Mouse (Mus musculus) embryonic stem cell, embryonic (primary cell): ENCODE measurements around the gene Slc9a4.
"Not testable (repeated sequence)": the region's sequence is repeated elsewhere in the genome, so short reads cannot be mapped to it uniquely, and the experiment has no call there.

Source experiments
- CTCF ChIA-PET, 4 experiments: fragments of 300-600 bp in 2 of 4; fragments of 350-600 bp in 2 of 4; sonication (Branson Sonifier 250); formaldehyde crosslinking; loops; one replicate each; lab custom pipeline; 2022; ENCODE audit warnings: inconsistent platforms in 2 of 4; lab: Charles Lee
- POLR2A ChIA-PET, 4 experiments: fragments of 300-600 bp in 2 of 4; fragments of 350-600 bp in 2 of 4; sonication (Branson Sonifier 250); formaldehyde crosslinking; loops; one replicate each; lab custom pipeline; 2022; ENCODE audit warnings: antibody characterized with exemption in 4 of 4, inconsistent platforms in 1 of 4; lab: Charles Lee

Slc9a4 gene

DNA sequence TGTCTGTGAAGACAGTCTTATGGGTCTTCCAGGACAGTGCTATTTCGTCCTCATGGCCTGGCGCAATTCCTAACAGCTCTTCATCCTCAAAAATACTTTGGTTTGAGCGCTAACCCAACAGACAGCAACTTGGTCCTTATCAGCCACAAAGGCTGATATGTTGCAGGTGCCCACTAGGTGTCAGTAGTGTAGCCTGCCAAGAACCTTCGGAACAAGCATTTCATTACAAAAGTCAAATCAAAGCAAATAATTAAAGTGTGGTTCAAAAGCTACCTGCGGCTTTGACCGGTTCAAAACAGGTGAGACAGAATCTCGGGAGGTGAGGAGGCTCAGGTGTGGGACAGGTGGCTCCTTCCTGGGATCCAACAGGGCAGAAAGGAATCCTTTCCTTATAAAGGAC, at the start of gene Slc9a4:
Gene Slc9a4, plus strand, starts transcription at position 298 of the 400 bp plus-strand sequence.
- POLR2A ChIA-PET = no interaction called here

GRCm38 (mm10) chr1:40537577-40537976, 42.3 kb upstream of the Slc9a4 start:
- ChIA-PET POLR2A (no interaction called here), CTCF (no interaction called here)

More for the DNA sequence above, at the start of gene Slc9a4:
- CTCF ChIA-PET = interaction anchor here (0.6 to 1.7 kb wide), 17 partner anchors 8 to 533 kb away, joined by 3 to 9 read pairs (median 3); no protein-coding TSS in a partner anchor

GRCm38 (mm10) chr1:40544650-40545049, 35.2 kb upstream of the Slc9a4 start:
- POLR2A ChIA-PET = no interaction called here
- CTCF ChIA-PET = interaction anchor here in 3 of 4 experiments (0.7 to 1.8 kb wide), 3 partner anchors 165 to 849 kb away, joined by 3 to 9 read pairs (median 3); no protein-coding TSS in a partner anchor

DNA sequence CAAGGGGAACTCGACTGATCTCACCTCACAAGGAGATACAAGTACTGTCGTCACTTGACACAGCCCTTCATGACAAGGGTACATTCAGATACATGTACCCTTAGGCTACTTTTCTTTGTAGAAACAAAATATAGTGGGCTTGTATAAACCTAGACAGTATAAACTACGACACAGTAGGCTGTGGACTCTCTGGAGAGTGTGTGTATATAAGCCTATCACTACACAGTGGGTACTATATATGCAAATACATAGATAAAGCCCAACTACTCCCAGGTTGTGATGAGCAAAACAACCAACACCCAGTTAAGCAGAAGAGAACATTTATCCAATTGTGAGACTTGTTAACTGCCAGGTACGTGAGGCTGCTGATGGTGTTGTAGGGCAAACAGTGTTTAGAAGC, 33.2 kb upstream of the Slc9a4 start:
- CTCF ChIA-PET = no interaction called here
- POLR2A ChIA-PET = no interaction called here

DNA sequence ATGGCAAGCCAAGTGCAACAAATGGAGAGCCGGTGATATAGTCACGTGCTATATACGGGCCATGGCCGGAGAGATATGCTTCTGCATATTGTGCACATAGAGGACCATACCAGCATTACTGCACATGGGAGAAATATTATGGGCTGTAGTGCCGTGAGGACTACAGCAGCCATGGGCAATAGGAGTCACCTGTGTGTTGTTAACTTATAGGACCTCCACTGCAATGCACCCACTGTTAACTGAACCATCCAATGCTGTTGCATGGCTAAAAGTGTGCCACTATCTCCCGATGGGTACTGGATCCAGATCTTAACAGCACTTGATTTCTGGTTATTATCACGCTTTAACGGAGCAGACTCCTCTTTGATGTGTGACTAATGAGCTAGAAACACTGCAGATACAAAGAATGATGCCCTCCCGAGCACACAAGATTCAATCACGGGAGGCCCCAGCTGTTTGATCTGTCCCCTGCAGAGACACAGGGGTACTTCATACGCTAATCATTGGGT, 32.8 kb upstream of the Slc9a4 start:
- CTCF ChIA-PET = no interaction called here
- POLR2A ChIA-PET = no interaction called here

GRCm38 (mm10) chr1:40547762-40548161, 32.1 kb upstream of the Slc9a4 start:
- ChIA-PET POLR2A (no interaction called here), CTCF (interaction anchor here in 1 of 4 experiments (0.6 kb wide), 1 partner anchor 9 kb away, joined by 3 read pairs; no protein-coding TSS in a partner anchor)

DNA sequence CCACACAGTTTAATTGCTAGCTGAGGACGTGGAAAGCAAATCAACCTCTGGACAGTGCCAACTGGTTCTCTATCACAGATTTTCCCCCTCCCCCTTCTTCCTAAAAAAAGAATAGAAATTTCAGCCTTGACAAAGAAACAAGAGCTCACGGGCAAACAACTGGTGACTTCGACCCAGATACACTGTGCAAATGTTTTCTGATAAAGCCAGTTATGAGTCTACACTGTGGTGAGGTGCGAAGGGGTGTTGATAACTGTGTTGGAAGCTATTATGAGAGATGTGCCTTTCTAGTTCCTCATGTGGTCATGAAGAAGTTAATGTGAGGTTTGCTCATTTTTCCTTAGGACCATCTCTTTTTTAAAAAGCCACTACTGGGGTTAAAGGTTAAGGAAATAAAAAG, 10.5 kb upstream of the Slc9a4 start:
- CTCF ChIA-PET = no interaction called here

DNA sequence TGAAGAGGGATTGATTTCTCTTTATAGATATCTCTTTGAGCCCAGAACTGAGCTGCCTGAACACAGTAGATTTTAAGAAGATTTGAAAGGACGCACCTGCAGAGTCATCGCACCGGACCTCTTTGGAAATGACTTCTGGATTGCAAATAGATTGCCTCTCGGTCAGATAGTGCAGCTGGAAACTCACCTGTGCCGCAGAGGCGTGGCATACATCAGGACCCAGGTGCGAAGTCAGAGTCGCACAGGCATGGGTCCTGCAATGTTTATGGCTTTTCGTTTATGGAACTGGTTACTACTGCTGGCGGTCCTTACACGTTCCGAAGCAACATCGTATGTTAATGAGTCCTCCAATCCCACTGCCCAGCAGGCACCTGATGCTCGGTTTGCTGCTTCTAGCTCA, 388 bp downstream of the Slc9a4 start:
- ChIA-PET POLR2A (no interaction called here), CTCF (interaction anchor here in 2 of 4 experiments (0.6 to 1.5 kb wide), 6 partner anchors 180 to 264 kb away, joined by 3 to 9 read pairs (median 4); no protein-coding TSS in a partner anchor)

More for the DNA sequence above, 10.5 kb upstream of the Slc9a4 start:
- POLR2A ChIA-PET = interaction anchor here in 1 of 4 experiments (0.8 kb wide), 1 partner anchor 89 kb away, joined by 3 read pairs; no protein-coding TSS in a partner anchor

DNA sequence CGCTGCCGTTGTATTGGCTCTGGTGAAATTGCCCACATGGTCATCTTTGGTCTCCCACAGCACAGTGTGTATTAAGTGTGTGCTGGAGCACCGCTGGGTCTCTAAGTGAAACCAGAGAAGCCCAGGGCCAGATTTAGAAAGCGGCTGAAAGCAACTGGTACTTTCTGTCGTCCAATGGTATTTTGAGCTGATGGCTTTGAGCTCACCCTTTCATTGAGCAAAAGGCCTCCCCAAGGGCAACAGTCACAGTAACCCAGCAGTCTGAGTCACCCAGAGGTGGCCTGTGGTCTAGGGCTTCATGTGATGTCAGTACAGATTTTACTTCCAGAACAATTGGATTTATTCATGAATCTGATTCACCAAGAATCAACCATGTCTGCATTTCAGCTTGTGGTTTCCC, 6.9 kb downstream of the Slc9a4 start:
- ChIA-PET POLR2A (interaction anchor here in 1 of 4 experiments (1.0 kb wide), 1 partner anchor 21 kb away, joined by 9 read pairs; no protein-coding TSS in a partner anchor), CTCF (no interaction called here)

DNA sequence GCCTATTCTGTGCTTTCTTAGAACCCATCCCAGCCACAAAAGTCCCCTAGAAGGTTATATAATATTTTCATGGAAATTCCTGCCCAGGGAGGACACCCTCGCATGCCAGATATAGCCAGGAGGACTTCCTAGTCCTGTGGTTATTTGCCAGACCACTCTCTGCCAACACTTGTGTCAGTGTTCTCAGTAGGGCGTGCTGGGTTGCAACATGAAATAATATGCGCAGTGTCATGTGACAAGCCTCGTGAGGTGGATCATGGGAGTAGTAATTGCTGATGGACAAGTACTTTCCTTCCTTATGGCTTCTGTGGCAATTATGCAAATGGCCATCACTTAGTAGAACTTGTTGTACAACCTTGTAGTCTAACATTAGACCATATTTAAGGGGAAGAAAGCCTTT, 11.1 kb downstream of the Slc9a4 start:
- CTCF ChIA-PET = no interaction called here

DNA sequence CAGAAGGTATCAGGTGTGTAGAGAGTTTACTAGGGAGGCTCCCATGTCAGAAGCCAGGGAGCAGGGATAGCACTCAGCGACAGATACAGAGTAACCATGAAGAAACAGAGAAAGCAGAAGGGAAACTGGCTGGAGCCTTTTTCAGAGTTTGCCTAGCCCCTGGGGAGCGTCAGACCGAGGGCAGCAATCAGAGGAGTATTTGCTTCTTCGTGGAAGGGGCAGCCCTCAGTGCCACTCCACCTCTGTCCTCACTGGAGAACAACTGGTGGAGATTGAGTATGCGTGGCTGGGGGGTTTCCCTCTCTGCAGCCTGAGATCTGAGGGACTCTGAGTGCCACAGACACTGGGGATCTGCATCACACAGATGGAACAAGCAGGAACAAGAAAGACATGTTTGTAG, 17.9 kb downstream of the Slc9a4 start:
- ChIA-PET POLR2A (interaction anchor here in 1 of 4 experiments (0.6 kb wide), 1 partner anchor 126 kb away, joined by 3 read pairs; no protein-coding TSS in a partner anchor), CTCF (no interaction called here)

More for the DNA sequence above, 11.1 kb downstream of the Slc9a4 start:
- POLR2A ChIA-PET = no interaction called here

GRCm38 (mm10) chr1:40599661-40600060, 19.8 kb downstream of the Slc9a4 start:
- POLR2A ChIA-PET, CTCF ChIA-PET: not testable (repeated sequence)

DNA sequence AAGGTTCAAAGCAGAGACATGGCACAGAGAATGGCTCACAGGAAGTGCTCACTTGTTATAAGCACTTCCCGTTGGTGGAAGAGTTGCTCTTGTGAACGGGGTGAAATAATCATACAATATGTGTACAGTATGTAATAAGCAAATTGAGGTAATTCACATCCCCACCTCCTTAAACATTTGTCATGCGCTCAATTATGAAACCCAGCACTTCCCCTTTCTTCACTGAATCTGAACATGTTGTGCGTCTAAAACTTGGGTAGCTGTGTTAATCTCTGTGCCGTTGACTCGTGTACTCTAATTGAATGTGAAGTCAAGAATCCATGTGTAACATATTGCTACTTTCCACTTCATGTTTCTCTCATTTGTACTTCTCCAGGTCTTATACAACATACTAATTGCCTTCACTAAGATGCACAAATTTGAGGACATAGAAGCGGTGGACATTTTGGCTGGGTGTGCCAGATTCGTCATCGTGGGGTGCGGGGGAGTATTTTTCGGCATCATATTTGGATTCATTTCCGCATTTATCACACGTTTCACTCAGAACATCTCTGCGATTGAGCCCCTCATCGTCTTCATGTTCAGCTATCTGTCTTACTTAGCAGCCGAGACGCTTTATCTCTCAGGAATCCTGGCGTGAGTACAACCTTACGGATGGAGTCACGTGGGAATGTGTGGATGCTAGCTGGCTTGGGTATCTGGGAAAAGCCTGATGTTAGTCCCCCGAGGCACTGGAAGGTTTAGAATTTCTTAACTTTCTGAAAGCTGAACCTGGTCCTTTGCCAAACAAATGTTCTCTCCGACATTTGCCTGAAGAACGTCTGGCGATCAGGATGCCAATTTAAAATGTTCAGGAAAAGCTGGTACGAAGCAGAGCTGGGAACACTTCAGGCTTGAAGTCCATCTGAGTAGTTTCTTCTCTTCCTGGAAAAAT, 20.8 kb downstream of the Slc9a4 start:
- ChIA-PET CTCF (no interaction called here), POLR2A (interaction anchor here in 1 of 4 experiments (0.6 kb wide), 1 partner anchor 9 kb away, joined by 3 read pairs; no protein-coding TSS in a partner anchor)

- POLR2A ChIA-PET = no interaction called here
- CTCF ChIA-PET = no interaction called here
Measured at GRCm38 (mm10) chr1:40601461-40601860, 21.6 kb downstream of the Slc9a4 start.

GRCm38 (mm10) chr1:40613219-40613618, 33.3 kb downstream of the Slc9a4 start:
- POLR2A ChIA-PET = no interaction called here
- CTCF ChIA-PET = interaction anchor here in 1 of 4 experiments (0.6 kb wide), 1 partner anchor 65 kb away, joined by 3 read pairs; no protein-coding TSS in a partner anchor

DNA sequence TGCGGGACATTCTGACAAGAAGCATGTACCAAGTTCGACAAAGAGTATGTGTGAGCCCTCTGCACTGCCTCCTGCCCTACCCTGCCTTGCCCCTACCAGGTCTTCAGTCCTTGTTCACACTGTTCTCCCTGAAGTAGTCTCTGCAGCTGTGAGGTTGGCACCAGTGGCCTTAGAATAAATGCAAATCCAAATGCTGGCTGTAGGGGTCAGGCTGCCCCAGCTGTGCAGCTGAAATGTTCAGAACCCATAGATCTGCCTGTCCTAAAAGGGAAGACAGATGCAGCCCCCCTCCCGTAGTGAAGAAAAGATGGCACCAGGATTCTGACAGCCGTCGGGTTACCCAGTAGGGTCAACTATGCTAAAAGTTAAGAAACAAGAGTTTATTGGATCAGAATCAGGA, 39.2 kb downstream of the Slc9a4 start:
- ChIA-PET POLR2A (no interaction called here), CTCF (no interaction called here)

DNA sequence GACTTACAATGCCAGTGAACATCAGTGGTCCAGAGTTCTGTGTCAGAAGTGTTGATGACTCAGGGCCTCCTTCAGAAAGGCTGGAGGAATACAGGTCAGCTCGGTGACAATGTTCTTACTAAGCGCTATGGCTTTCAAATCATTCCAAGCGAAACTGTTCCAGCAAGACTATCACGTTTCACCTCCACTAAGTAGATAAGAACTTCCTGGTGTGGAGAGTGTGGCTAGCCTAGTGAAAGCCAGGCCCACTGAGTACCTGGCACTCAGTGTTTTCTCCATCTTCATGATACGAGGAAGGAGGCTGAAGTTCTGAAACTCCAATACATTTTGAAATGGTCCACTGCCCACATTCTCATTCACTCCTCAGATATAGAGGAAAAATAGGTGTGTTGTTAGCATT, 40.0 kb downstream of the Slc9a4 start:
- ChIA-PET CTCF (no interaction called here), POLR2A (no interaction called here)

DNA sequence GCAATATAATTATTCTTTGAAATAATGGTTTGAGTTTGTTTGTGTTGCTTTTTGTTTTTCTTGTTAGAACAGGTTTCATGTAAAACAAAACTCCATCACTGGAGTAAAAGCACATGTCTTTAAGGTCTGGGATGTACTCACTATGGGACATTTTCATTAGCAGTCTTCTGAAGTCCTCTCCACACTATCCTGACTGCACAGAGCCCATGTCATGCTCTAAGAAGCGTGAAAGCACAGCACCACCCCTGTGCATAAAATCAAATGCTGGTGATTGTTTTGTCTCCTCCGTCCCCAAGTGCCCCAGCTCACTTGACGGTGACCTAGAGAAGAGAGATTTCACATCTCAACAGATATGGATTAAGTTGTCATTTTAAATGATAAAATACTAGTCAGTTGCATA, 45.1 kb downstream of the Slc9a4 start:
- ChIA-PET CTCF (no interaction called here), POLR2A (no interaction called here)

DNA sequence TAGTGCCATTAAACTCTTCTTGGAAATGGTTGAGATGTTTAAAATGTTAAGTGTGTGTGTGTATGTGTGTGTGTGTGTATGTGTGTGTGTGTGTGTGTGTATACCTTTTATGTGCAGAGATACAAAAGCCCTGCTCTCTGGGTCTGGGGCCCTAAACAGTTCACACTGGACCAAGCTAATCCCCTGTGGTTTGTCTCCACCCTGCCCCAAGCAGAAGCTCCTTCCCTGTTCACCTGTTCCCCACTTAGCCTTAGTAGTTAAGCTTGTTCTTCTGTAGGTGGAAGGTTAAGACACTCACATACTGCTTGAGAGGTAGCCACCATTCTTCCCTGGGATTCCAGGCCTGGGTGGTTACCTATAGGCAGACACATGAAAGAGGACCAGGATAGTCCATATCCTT, 47.1 kb downstream of the Slc9a4 start:
- POLR2A ChIA-PET = no interaction called here

DNA sequence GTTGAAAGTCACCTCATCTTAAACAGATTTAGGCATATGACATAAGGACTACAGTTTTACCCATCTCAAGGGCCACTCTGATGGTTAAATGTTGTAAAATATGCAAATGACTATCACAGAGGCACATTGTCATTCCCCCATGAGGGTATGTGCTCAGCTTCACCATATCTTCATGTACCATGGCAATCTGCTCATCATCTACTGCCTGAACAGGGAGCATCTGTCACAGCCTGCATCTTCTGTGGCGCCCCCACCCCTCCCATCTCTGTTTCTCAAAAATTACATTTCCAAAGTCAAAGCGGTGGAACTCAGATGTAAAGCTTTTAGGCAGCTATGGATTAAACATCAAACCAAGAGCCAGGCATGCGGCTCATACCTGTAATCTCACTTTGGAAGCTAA, 48.6 kb downstream of the Slc9a4 start:
- CTCF ChIA-PET = no interaction called here
- POLR2A ChIA-PET = no interaction called here

More for the DNA sequence above, 47.1 kb downstream of the Slc9a4 start:
- CTCF ChIA-PET = no interaction called here
